Mouse (Mus musculus) gastrocnemius, adult 18-20 months (tissue): Measurements from ENCODE around the gene Cnga2. TPM values are rescaled to one million over a fixed set of nuclear protein-coding genes. Genes with fewer than 3 reads are reported as not detected.
A peak's percentile ranks its signal among the peaks of the same experiment; 100 is the strongest.

ENCODE experiments used
- DNase-seq: peaks from one replicate; pipeline ENCODE4 v3.0.0; 2021; ENCODE audit warnings: low spot score
- long read RNA-seq, 2 experiments: library from polyadenylated mRNA; stranded (forward); transcript quantifications; one replicate each; pipeline ENCODE4 v2.0.0; 2021
- total RNA-seq, 2 experiments: library from RNA; stranded (reverse); gene quantifications; 2 replicates each; pipeline ENCODE4 v1.2.3; 2021

The Cnga2 gene
- total RNA-seq = not detected
- long read RNA-seq, experiment 1 = 0 reads
- long read RNA-seq, experiment 2 = 0 reads

DNA sequence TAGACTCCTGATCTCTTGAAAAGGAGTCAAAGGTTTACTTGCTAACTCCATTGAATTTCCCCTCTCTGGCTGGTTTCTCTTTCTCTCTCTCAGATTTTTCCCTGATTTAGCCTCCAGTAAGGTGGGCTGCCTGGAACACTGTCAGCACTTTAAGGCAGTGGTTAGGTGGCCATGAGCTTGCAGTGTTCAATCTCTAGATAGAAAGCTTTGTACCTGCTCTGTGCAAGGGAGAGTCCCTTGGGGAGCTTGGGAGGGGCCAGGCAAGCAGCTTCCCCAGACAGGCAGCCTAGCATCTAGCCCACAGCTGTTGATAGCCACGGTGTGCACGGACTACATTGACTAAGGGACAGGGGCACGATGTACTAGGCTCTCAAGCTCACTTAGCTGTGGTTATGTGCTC lies at the start of gene Cnga2:
Gene Cnga2 (plus strand): TSS at position 301 of the 400 bp plus-strand sequence.
- no peak for DNase-seq

DNA sequence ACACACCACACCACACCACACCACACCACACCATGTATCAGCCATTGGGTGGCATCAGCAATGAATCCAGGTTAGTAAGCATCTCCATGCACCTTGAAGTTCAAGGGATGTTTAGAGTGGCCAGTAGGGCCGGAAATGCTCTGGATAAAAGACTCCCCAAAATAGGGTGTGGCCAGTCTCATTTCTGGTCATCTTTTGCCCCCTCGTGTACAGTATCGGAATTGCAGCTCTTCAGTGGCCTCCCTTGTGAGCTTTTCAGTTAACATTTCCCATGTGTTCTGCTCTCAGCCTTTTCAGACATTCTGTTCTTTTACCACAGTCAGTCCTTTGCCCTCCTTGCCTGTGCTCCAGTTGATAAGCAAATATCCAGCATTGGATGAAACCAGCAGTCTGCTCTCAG lies 45.0 kb upstream of the Cnga2 start:
- DNase-seq = peak; percentile 16

DNA sequence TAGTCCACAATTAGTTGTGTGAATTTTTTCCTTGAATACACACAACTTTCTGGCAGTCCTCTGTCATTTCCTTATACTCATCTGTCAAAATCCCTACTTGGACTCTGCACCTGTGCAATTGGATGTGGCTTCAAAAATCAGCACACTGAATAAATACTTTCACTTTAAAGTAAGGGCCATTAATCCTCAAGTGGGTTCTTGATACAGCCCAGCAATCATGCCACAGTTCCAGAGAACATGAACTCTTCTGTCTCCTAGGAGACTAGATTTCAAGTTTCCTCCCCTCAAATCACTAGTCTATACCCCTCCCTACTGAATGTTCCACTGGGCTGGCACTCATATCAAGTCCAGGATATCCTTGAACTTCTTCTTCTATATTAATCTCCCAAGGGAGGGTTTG lies 33.3 kb upstream of the Cnga2 start:
- no peak for DNase-seq

DNA sequence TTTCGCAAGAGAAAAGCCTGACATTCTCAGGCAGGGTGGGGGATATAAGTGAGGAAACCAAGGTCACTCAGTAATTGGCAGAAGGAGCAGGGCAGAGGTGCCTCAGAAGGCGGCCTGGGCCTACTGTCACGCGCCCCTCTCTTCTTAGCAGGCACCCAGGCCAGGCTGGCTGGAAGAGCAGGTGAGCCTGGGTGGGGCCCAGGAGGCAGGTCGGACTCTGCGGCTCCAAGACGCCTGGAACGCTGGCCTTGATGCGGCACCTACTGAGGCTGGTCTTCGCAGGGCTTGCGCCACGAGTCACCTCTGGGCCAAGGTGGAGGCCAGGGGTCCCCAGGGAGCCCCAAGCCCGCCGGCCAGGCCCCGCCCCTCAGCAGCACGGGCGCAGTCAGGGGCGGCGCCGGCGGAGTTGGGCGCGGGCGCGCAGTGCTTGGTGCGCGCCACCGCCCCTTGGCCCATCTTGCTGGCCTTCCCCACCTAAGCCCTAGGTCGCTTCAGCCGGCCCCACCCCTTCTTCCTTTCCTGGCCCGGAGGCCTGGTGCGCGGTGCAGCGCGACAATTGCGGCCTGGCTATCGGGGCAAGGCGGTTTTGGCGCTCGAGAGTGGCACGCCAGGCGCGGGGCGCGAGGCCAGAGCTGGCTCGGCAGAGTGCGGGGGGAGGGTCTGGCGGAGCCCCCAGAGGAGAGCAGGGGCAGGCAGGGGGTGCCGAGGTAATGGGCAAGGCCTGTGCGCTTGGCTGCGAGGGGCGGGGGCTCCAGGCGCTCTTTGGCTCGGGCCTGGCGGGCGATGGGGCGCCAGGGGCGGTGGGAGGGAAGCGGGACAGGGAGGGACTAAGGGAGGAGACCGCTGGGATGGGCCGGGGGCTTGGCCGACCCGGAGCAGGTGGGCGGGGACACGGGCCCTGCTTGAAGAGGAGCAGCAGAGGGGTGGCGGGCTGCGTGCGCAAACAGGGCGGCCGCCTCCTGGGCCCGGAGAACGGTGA lies 29.3 kb upstream of the Cnga2 start, which contains the start of gene Prrg3:
Gene Prrg3 (plus strand): TSS at position 552 of the 979 bp plus-strand sequence.
- peak; percentile 25 for DNase-seq

DNA sequence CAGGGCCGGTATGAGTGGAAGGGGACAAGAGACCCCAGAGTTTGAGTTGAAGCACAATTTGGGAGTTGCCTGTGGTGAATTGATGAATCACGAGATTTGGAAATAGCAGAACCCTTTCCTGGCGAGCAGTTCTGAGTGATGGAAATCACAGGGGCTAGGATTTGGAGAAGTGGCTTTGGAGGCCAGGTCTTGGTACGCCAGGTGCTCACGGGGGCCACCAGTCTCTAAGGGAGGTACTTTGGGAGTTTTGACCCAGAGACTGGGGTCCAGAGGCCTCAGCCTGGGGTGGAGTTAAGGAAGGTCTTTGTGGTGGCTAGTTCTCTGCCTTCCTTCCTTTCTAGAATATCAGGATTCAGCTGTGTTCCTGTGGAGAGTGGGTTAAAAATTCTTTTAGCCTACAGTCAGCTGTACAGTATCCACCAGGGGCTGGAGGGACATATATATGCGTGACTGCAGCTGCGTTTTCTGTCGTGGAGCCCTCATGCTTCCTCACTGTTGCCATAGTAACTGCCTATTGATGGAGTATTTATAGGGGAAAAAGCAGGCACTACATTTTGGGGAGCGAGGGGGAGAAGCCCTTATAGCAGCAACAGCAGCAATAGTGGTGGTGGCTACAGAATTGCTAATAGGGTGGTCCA lies 28.3 kb upstream of the Cnga2 start:
- DNase-seq = no peak

DNA sequence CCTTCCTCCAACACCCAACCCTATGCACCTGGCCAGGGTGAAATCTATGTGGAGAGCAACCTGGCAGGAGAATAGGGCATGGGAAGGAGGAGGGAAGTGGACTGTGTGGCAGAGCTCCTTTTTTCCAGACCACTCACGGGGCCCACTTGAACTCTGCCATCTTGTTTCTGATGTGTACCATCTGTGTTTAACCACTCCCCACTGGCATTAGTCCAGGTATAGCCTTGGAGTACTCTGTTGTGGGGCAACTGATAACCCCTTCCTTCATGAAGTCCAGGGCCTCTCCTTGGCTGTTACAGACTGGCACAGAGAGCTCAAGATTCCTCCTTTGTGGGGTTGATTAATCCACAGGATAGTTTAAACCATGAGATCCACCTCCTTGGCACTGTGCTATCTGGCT lies 23.4 kb upstream of the Cnga2 start:
- no peak for DNase-seq

DNA sequence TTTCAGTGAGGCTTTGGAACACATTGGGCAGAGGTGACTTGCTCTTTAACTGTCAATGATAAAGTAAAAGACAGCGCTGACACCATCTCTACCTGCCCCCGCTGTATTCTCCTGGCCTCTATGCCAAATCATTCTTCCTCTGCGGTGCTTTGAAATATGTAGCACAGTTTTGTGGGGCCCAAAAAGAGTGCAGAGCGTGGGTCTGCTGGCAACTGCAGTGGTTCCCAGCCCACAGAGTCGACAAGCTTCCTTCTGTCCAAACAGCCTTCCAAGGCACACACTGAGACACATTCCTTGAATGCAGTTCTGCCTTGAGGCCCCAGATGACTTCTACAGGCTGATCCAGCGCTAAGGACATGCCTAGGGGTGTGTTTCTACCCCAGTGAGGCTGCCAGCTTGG lies 22.8 kb upstream of the Cnga2 start:
- no peak for DNase-seq

DNA sequence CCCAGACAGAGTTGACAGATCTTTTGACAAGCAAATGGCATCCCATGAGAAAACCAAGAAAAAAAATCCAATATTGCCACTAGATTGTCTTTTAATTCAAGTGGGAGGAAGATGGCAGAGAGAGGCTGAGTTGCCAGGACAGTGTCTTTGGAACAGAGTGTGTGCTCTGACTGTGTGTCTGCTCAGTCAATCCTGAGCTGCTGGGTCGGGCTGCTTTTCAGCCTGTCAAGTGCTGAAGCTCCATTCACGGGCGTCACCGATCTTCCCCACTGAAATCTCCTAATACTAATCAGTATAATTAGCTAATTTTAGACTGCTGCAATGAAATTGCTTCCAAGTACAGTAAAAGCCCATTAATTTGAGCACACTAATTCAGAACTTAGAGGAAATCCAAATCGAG lies 20.3 kb upstream of the Cnga2 start:
- DNase-seq = no peak

DNA sequence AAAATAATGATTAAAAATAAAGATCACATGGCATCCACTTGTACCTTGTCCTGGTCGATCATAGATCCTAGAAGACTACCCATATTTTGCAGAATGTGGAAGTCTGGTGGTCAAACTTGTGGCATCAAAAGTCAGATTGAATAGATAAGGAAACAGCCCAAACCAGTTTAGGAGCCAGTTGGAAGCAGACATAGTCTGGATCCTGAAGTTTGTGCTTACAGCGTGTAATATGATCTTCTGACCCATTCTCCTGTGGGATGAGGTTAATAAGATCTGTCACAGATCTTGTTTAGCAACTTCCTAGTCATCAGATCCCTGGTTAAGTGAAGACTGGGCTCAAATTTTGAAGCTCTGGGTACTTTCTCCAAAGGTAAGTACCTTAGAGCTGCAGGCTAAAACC lies 19.0 kb upstream of the Cnga2 start, which contains the start of gene Fate1:
Gene Fate1 (plus strand): TSS at position 301 of the 400 bp plus-strand sequence.
- DNase-seq = no peak

DNA sequence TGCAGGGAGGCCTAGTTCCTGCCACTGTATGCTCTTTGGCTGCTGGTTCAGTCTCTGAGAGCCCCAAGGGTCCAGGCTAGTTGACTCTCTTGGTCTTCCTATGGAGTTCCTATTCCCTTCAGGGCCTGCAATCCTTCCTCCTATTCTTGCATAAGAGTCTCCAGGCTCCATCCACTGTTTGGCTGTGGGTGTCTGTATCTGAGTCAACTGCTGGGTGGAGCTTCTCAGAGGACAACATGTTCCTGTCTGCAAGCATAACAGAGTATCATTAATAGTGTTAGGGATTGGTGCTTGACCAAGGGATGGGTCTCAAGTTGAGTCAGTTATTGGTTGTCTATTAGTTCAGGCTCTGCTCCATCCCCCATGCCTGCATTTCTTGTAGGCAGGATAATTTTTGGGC lies 14.0 kb upstream of the Cnga2 start:
- DNase-seq = peak; percentile 11

DNA sequence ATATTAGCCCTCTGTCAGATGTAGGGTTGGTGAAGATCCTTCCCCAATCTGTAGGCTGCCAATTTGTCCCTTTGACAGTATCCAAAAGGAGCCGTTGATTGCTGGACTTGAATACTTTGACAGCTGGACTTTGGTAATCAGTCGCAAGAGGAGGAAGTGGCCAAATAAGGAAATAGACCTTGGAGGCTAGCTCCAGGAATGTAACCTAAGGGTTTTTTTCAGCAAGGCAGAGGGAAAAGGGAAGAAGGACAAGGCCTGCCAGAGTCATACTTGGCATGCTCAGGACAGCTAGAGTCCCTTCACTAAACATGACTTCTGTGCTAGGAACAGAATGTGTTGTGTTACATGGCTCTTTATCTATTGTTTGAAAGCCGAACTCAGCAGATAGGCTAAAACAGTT lies 11.2 kb upstream of the Cnga2 start:
- no peak for DNase-seq

DNA sequence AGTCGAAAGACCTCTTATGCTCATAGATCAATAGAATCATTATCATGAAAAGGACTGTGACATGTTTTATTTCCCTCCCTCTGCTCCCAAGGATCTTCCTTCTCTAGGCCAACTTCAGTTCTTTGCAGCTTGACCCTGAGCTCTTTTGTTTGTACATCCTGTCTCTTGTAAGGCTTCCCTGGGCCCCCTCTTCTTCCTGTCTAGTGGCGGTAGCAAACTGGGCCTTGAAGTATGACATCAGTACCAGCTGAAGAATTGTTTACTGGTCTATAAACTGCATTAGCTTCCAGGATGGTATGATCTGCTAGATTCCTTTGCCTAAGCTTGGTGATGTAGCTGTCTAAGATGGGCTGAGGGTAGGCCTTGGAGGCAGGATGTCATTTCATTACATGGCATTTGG lies 10.3 kb upstream of the Cnga2 start:
- no peak for DNase-seq

DNA sequence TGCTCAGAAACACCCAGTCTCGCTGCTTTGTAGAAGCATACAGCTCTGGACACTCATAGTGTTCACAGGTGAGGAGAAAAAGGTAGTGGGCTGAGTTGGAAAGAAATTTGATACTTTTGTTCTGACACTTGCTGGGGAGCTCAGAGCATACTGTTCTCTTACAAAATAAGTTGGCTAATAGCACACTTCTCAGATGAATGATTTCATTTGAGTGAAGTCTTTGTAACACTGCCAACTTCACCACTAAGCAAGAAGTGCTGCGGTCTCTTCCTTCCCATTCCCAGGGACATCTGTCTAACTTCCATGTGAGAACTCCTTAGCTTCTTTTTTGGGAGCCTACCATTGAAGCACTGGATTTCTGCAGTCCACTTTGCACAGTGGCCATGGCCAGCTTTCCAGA lies 8.4 kb upstream of the Cnga2 start:
- no peak for DNase-seq

DNA sequence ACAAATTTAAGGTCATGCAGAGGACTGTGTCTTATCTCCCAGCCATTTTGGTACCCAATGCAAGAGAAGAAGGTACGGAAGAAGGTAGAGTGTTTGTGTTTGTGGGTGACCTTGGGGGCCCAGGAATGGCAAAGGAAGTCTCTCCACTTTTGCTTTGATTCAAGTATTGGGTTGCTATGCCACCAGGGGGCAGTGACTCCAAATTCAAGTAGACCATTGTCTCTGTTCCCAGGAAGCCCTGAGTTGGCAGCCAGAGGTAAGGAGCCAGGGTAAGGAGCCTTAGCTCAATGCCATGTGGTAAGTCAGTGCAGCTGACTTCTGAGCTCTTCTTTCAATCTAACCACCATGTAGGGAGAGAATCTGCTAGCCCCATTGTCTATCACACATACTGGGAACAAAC lies 7.9 kb upstream of the Cnga2 start:
- no peak for DNase-seq

DNA sequence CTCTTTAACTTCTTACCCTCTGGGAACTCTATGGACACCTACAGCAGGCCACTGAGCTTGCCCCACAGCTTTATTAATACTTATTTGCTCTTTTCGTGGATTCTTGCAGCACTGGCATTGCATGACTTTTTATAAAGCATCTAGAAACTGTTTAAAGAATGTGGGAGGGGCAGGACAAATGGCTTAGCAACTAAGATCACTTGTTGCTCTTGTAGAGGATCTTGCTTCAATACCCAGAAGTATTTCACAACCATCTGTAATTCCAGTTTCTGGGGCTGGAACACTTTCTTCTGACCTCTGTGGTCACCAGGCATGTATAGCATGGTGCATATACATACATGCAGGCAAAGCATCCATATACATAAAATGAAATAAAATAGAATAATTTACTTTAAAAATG lies 4.3 kb downstream of the Cnga2 start:
- no peak for DNase-seq

DNA sequence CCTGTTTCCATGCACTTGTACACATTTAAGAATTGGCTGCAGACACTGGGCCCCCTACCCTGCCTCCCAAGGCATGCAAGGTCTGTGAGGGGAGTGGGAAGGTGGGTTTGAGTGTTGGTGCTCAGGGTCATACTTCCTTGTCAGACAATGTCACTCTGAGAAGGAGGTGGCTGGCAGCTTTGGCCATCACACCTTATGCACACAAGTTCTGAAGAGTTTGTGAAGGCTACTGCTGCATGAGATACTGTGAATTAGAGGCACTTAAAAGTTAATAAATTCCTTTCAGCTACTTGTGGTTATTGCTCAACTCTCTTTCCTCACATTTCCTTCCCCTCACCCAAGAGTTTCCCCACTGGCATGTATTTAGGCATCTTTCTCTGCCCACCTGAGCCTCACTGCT lies 18.3 kb downstream of the Cnga2 start:
- DNase-seq = no peak

DNA sequence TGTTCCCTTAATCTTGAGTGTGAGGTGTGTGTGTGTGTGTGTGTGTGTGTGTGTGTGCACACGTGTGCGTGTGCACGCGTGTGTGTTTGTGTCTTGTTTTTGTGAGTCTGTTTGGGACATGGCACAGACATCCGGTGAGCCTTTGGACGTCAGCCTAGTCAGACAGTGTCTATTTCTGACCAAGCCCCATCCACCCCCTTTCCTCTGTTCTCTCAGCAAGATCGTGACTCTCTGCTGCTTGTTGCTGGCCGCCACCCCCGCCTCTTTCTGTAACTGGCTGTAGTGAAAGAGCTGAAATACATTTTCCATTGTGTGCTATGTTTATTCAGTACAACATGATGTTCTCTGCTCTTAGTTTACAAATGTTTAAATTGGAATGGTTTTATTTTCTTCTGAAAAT lies 20.6 kb downstream of the Cnga2 start:
- no peak for DNase-seq

DNA sequence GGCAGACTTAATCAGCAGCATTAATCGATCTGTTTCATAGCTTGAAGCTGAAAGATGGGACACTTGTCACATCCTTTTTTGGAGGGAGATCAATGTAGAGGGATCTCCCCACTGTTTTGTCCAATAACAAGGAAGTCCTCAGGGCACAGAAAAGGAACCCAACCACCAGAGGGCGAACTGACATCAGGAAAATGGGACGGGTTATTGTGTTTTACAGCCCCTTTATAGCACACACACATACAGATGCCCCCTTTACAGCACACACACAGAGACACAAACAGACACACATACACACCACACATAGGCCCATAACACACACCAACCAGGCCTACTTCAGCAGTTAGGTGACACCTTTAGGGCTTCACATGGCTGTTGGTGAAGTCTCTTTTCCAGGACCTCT lies 21.2 kb downstream of the Cnga2 start:
- DNase-seq = peak; percentile 28

DNA sequence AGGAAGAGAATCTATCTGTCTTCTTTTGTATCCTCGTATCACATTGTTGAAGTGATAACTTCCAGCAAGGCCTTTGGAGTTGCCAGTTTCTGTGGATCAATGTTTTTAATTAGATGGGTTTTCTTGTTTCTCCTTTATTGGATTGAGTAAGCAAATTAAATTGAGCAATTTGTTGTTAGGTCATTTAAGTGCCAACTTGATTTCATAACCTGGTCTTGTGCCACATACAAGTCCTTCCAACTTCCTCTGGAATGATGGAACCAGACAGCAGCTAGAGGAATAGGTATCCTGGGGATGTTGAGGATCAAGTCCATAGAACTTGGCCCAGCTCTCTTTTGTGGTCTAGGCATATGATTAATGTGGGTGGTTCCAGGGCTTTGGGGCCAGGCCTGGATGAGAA lies 30.6 kb downstream of the Cnga2 start:
- DNase-seq = no peak

DNA sequence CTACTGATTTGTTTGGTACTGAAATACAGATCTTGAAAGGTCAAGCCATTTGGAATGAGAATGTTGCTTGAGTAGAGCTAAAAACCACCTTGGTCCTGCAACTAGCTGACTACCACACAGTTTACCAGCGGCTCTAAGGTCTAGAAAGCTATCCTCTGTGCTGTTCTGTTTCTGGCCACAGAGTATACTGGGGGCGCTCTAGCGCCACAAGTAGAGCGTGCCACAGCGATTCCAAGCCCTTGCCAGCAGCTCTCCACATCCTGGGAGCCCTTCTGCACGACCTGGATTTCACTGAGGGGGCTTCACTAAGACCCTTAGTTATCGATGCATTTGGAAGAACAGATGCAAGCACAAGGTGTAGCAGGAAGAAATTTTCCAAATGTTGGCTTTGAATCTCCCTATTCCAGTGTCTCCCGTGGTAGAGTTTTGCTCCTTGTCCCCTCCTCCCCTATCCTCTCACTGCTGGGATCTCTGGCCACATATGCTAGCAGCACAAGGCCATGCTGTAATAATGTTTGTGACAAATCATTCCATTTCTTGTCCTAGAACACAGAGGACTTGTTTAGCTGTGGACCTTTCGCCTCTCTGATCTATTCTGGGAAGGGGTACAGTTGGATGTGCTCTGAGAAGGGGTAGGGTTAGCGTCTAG lies 31.2 kb downstream of the Cnga2 start:
- peak; percentile 10 for DNase-seq

DNA sequence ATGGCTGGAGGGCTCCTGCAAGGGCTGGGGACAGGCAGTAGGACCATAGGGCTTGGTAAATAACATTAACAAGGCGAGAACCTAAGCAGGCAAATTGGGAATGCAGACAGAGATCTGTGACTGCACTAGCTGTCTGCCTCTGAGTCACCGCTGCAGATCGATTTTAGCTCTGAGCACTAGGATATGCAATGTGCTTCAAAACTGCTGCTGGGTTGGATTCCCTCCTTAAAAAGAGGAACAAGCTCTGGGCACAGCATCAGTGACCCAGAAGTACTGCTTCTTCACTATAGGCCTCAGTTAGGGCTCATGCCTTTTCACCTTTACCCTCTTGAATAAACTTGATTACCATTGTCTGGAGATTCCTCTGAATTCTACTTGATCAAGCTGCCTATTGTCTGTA lies 31.9 kb downstream of the Cnga2 start:
- no peak for DNase-seq

DNA sequence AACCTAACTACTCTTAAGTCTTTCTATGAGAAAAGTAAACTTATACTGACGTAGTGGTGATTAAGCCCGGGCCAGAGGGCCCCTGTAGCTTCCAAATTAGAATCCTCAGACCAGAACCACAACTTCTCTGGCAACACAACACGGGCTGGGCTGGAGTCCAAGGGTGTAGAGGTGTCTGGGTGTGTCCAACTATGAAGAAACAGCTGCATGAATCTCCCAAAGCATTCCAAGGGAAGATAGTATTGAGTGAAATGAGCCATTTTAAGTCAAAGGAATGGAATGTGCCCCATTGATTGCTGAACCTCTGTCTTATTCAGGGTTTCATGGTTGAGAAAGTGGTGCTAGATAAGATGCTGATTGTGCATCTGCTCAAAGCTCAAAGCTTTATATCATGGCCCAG lies 52.4 kb downstream of the Cnga2 start:
- peak; percentile 50 for DNase-seq
